Mouse (Mus musculus) spleen, adult 2 months (tissue): Measurements from ENCODE around the gene Sh2d1b1. TPM values are rescaled to one million over a fixed set of nuclear protein-coding genes. Genes with fewer than 3 reads are reported as not detected.
A peak's percentile ranks its signal among the peaks of the same experiment; 100 is the strongest.

ENCODE experiments used
- DNase-seq, 2 experiments: peaks; one replicate each; pipeline versions ENCODE4 v3.0.0 to v3.0.0-alpha.2; 2012 to 2021; ENCODE audit warnings: low spot score in 2 of 2, low read depth in 1 of 2
- H3K27ac ChIP-seq: fragments of 200-500 bp; 2 replicates; pipeline ENCODE4 v1.5.1; 2012; ENCODE audit warnings: low read length, inconsistent platforms; ENCODE audit not compliant: insufficient read depth
- H3K27me3 ChIP-seq: fragments of 200-500 bp; 2 replicates; pipeline ENCODE4 v1.6.1; 2012; ENCODE audit warnings: mild to moderate bottlenecking, moderate library complexity, low read length, inconsistent platforms; ENCODE audit not compliant: control insufficient read depth, insufficient read depth
- H3K36me3 ChIP-seq: fragments of 200-500 bp; 2 replicates; pipeline ENCODE4 v1.6.1; 2012; ENCODE audit warnings: mild to moderate bottlenecking, low read length, inconsistent platforms; ENCODE audit not compliant: control insufficient read depth, insufficient read depth
- H3K4me1 ChIP-seq: fragments of 200-500 bp; 2 replicates; pipeline ENCODE4 v1.6.1; 2011; ENCODE audit warnings: inconsistent platforms; ENCODE audit not compliant: control insufficient read depth, insufficient read depth, insufficient read length
- H3K4me3 ChIP-seq: fragments of 200-500 bp; 2 replicates; pipeline ENCODE4 v1.5.1; 2011; ENCODE audit warnings: mild to moderate bottlenecking, inconsistent platforms; ENCODE audit not compliant: insufficient read depth, insufficient read length; ENCODE audit errors: extremely low read depth
- CTCF ChIP-seq: fragments of 200-500 bp; IDR thresholded peaks from 2 replicates; pipeline ENCODE4 v1.5.1; 2011; ENCODE audit warnings: mild to moderate bottlenecking, inconsistent platforms; ENCODE audit not compliant: insufficient read depth, insufficient read length, insufficient replicate concordance; ENCODE audit errors: extremely low read depth
- POLR2A ChIP-seq: fragments of 200-500 bp; IDR thresholded peaks from 2 replicates; pipeline ENCODE4 v1.6.1; 2011; ENCODE audit warnings: low read depth, low read length, inconsistent platforms
- WGBS: fragments of 180-500 bp; shearing (Covaris S2); methylation state at CpG from one replicate; pipeline ENCODE4 v1.1.7; 2018; 5-methylcytosine and 5-hydroxymethylcytosine counted together
- polyA plus RNA-seq: library from polyadenylated mRNA; depleted of rRNA; stranded (reverse); fragments of >200 nt; gene quantifications from 2 replicates; pipeline ENCODE4 v1.2.3, GENCODE M21; 2012

Gene Sh2d1b1
- polyA plus RNA-seq, 1 experiment: 3.0 TPM

DNA sequence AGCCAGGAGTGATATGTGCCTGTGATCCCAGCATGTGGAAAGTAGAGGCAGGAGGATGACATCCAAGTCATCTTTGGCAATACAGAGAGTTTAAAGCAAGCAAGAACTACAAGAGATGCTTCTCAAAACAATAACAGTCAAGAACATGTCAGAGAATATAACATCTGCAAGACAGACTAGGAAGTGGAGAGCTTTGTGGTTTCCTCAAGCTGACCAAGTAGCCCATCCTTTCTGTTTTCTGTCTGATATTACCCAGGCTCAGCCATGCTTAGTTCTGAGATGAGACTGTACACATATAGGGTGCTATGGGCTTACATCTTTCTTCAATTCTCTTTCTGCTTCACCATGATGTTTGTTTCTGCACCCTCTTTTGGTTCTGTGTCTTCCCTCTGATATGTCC lies 3.9 kb upstream of the Sh2d1b1 start:
- H3K27me3 ChIP-seq: no peaks in the 10 kb centered on the region
- no peak for DNase-seq
- H3K36me3 ChIP-seq: no peaks in the 10 kb centered on the region

GRCm38 (mm10) chr1:170282415-170283129 lies 5.5 kb downstream of the Sh2d1b1 start:
- WGBS: 23% methylated on average over 4 of the region's 4 CpGs
- H3K27ac ChIP-seq: peak overlapping the region; percentile 54
- no peak for DNase-seq
- no peak overlapping the region for H3K4me3 ChIP-seq
- no peaks in the 10 kb centered on the region for H3K36me3 ChIP-seq
- TF ChIP-seq CTCF (no peak), POLR2A (no peak)
- H3K27me3 ChIP-seq: no peaks in the 10 kb centered on the region
- no peaks in the 10 kb centered on the region for H3K4me1 ChIP-seq

More for the DNA sequence above, 3.9 kb upstream of the Sh2d1b1 start:
- TF ChIP-seq POLR2A: no peak
- TF ChIP-seq CTCF: no peak
- Histone ChIP-seq H3K27ac (no peak overlapping the region), H3K4me1 (no peaks in the 10 kb centered on the region), H3K4me3 (no peak overlapping the region)

GRCm38 (mm10) chr1:170292239-170292951 lies 15.3 kb downstream of the Sh2d1b1 start:
- Histone ChIP-seq H3K4me1 (no peaks in the 10 kb centered on the region), H3K27me3 (no peaks in the 10 kb centered on the region), H3K4me3 (no peak overlapping the region), H3K27ac (no peak overlapping the region), H3K36me3 (no peaks in the 10 kb centered on the region)
- TF ChIP-seq CTCF (no peak), POLR2A (no peak)
- WGBS: 49% methylated on average over 9 of the region's 9 CpGs
- no peak for DNase-seq

- no peak overlapping the region for H3K4me3 ChIP-seq
- no peak overlapping the region for H3K27ac ChIP-seq
- H3K27me3 ChIP-seq: no peaks in the 10 kb centered on the region
- DNase-seq: no peak
- WGBS: 82% methylated on average over 5 of the region's 5 CpGs
- no peak for TF ChIP-seq CTCF
- no peak for TF ChIP-seq POLR2A
- H3K36me3 ChIP-seq: no peaks in the 10 kb centered on the region
- no peaks in the 10 kb centered on the region for H3K4me1 ChIP-seq
Measured at GRCm38 (mm10) chr1:170293257-170293656, 16.1 kb downstream of the Sh2d1b1 start.

GRCm38 (mm10) chr1:170294786-170295570 lies 17.9 kb downstream of the Sh2d1b1 start:
- no peak overlapping the region for H3K27ac ChIP-seq
- 91% methylated on average over 15 of the region's 15 CpGs for WGBS
- no peaks in the 10 kb centered on the region for H3K4me1 ChIP-seq
- H3K27me3 ChIP-seq: no peaks in the 10 kb centered on the region
- H3K36me3 ChIP-seq: no peaks in the 10 kb centered on the region
- TF ChIP-seq POLR2A: no peak
- TF ChIP-seq CTCF: no peak
- no peak overlapping the region for H3K4me3 ChIP-seq
- no peak for DNase-seq

DNA sequence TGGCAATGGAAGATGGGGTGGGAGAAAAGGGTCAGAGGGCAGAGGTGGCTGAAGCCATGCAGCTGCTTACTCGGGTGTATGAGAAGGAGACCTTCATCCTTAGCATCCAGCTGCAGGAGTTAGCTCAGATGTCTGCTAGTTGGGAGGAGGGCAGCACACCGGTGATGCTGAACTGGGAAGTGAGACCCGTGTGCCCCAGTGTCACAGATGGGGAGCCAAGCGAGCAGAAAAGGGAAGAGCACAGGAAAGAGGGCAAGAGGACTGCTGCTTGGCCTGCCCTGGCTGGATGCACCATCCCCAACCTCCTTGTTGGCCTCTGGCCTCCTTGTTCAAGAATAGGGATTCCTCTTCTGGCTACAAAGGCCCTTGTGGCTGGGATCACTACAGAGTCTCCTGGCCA lies 22.4 kb downstream of the Sh2d1b1 start:
- no peak for TF ChIP-seq POLR2A
- no peak for TF ChIP-seq CTCF
- no peak overlapping the region for H3K27ac ChIP-seq
- no peak for DNase-seq
- no peaks in the 10 kb centered on the region for H3K4me1 ChIP-seq
- no peak overlapping the region for H3K4me3 ChIP-seq
- H3K27me3 ChIP-seq: no peaks in the 10 kb centered on the region
- no peaks in the 10 kb centered on the region for H3K36me3 ChIP-seq
- 29% methylated on average over 4 of the region's 4 CpGs for WGBS

GRCm38 (mm10) chr1:170301686-170302085 lies 24.6 kb downstream of the Sh2d1b1 start:
- Histone ChIP-seq H3K4me3 (no peak overlapping the region), H3K27me3 (no peaks in the 10 kb centered on the region), H3K36me3 (no peaks in the 10 kb centered on the region), H3K27ac (no peak overlapping the region), H3K4me1 (no peaks in the 10 kb centered on the region)
- 94% methylated on average over 9 of the region's 9 CpGs for WGBS
- TF ChIP-seq POLR2A (no peak), CTCF (no peak)
- DNase-seq: no peak
